Mouse (Mus musculus): ENCODE measurements around the gene Sh3pxd2b.

- TF ChIP-seq CTCF (IDR thresholded peaks at IDR 0.05) (no peak), EP300 (IDR thresholded peaks at IDR 0.05) (no peak)
These were observed 38.2 kb upstream of the Sh3pxd2b start for GRCm38 (mm10) chr11:32309446-32309845.

Data from lung, postnatal 0 days (tissue).